Mouse (Mus musculus) lung, embryonic 14.5 days (tissue): ENCODE data around the gene L1td1. TPM values are rescaled to one million over a fixed set of nuclear protein-coding genes. Genes with fewer than 3 reads are reported as not detected.

Experiments
- ATAC-seq: fragments of 200-750 bp; cut with Nextera tagmentation; 2 replicates; pipeline ENCODE4 v1.8.0; 2017; ENCODE audit warnings: mild to moderate bottlenecking, moderate TSS enrichment, moderate library complexity; ENCODE audit not compliant: insufficient read depth
- DNase-seq: peaks from one replicate; pipeline ENCODE4 v3.0.0-alpha.2; 2015
- H3K27ac ChIP-seq: fragments of 300-500 bp; sonication (generic); 2 replicates; pipeline ENCODE4 v1.5.1; 2014; ENCODE audit warnings: low read depth, mild to moderate bottlenecking, moderate library complexity
- H3K27me3 ChIP-seq: fragments of 300-500 bp; sonication (generic); 2 replicates; pipeline ENCODE4 v1.6.1; 2014; ENCODE audit warnings: low read length, control low read depth; ENCODE audit not compliant: insufficient read depth
- H3K36me3 ChIP-seq: fragments of 300-500 bp; sonication (generic); 2 replicates; pipeline ENCODE4 v1.6.1; 2014; ENCODE audit warnings: control low read depth; ENCODE audit not compliant: insufficient read depth
- H3K4me1 ChIP-seq: fragments of 300-500 bp; sonication (generic); 2 replicates; pipeline ENCODE4 v1.6.1; 2014; ENCODE audit warnings: antibody characterized with exemption, control low read depth; ENCODE audit not compliant: insufficient read depth
- H3K4me2 ChIP-seq: fragments of 300-500 bp; sonication (generic); 2 replicates; pipeline ENCODE4 v1.6.1; 2014; ENCODE audit warnings: mild to moderate bottlenecking
- H3K4me3 ChIP-seq: fragments of 300-500 bp; sonication (generic); 2 replicates; pipeline ENCODE4 v1.5.1; 2014; ENCODE audit warnings: low read depth, low read length
- H3K9ac ChIP-seq: fragments of 300-500 bp; sonication (generic); 2 replicates; pipeline ENCODE4 v1.6.1; 2014
- H3K9me3 ChIP-seq: fragments of 300-500 bp; sonication (generic); 2 replicates; pipeline ENCODE4 v1.6.1; 2016; ENCODE audit warnings: low read depth, low read length, control low read depth
- CTCF ChIP-seq: IDR thresholded peaks from 2 replicates; pipeline ENCODE4 v1.5.1; 2016; ENCODE audit warnings: antibody characterized with exemption, low read depth
- WGBS: fragments of 180-500 bp; shearing (Covaris S2); extraction: QIAGEN DNeasy Blood & Tissue Kit; methylation state at CpG from one replicate; pipeline ENCODE4 v1.1.7; 2014; 5-methylcytosine and 5-hydroxymethylcytosine counted together
- polyA plus RNA-seq: library from polyadenylated mRNA; unstranded; fragments of >200 nt; fragmentation: Nextera tagmentation; extraction: Ambion mirVana; gene quantifications from 2 replicates; pipeline ENCODE4 v1.2.1, GENCODE M21; 2014

The L1td1 gene
- polyA plus RNA-seq = 0.16 and 0.31 TPM in 2 replicates

GRCm38 (mm10) chr4:98726590-98727237 is at the start of gene L1td1:
L1td1 (plus strand) TSS chr4:98726734.
- ATAC-seq = peak; percentile 40; the same call in 1 of the 2 replicates
- Histone ChIP-seq H3K36me3 (no peaks in the 10 kb centered on the region), H3K4me2 (peak within 1 kb of the TSS; percentile 56), H3K9ac (peak within 1 kb of the TSS; percentile 24), H3K27me3 (peaks cover 10% of the 10 kb centered on the region), H3K4me3 (peak within 1 kb of the TSS; percentile 23), H3K27ac (no peak within 1 kb of the TSS), H3K4me1 (no peaks in the 10 kb centered on the region), H3K9me3 (no peaks in the 10 kb centered on the region)
- no peak for TF ChIP-seq CTCF
- peak; percentile 9 for DNase-seq
- WGBS = 5% methylated on average over 29 of the region's 29 CpGs

- Histone ChIP-seq H3K9ac (no peak overlapping the region), H3K36me3 (no peaks in the 10 kb centered on the region), H3K9me3 (no peaks in the 10 kb centered on the region), H3K4me3 (no peak overlapping the region), H3K4me2 (no peak overlapping the region), H3K27me3 (no peaks in the 10 kb centered on the region), H3K27ac (no peak overlapping the region), H3K4me1 (no peaks in the 10 kb centered on the region)
- 43% methylated on average over 9 of the region's 9 CpGs for WGBS
- no peak for DNase-seq
- ATAC-seq = no peak
- TF ChIP-seq CTCF = no peak
These were observed 49.0 kb upstream of the L1td1 start for GRCm38 (mm10) chr4:98677506-98677905.

GRCm38 (mm10) chr4:98686678-98687267 is 39.8 kb upstream of the L1td1 start:
- no peak for ATAC-seq
- H3K4me3 ChIP-seq = no peak overlapping the region
- peaks cover 10% of the 10 kb centered on the region for H3K36me3 ChIP-seq

GRCm38 (mm10) chr4:98688116-98688515 is 38.4 kb upstream of the L1td1 start:
- DNase-seq (no peak), ATAC-seq (no peak)
- H3K4me3 ChIP-seq = no peak overlapping the region
- no peak for TF ChIP-seq CTCF
- no peak overlapping the region for H3K4me2 ChIP-seq
- no peak overlapping the region for H3K9ac ChIP-seq
- no peaks in the 10 kb centered on the region for H3K4me1 ChIP-seq
- no peak overlapping the region for H3K27ac ChIP-seq
- no peaks in the 10 kb centered on the region for H3K27me3 ChIP-seq
- H3K36me3 ChIP-seq = peaks cover 10% of the 10 kb centered on the region
- 0 out of 2 replicates have a peak, but pooled peaks cover 4% of the 10 kb centered on the region for H3K9me3 ChIP-seq
- 89% methylated on average over 11 of the region's 11 CpGs for WGBS

More at GRCm38 (mm10) chr4:98686678-98687267, 39.8 kb upstream of the L1td1 start:
- no peak for DNase-seq
- TF ChIP-seq CTCF = no peak
- no peak overlapping the region for H3K27ac ChIP-seq
- no peaks in the 10 kb centered on the region for H3K27me3 ChIP-seq
- 0 out of 2 replicates have a peak, but pooled peaks cover 4% of the 10 kb centered on the region for H3K9me3 ChIP-seq
- WGBS = 84% methylated on average over 11 of the region's 11 CpGs
- no peak overlapping the region for H3K9ac ChIP-seq
- no peaks in the 10 kb centered on the region for H3K4me1 ChIP-seq
- H3K4me2 ChIP-seq = no peak overlapping the region

GRCm38 (mm10) chr4:98688520-98688919 is 38.0 kb upstream of the L1td1 start:
- Histone ChIP-seq H3K4me1 (no peaks in the 10 kb centered on the region), H3K4me2 (no peak overlapping the region), H3K9me3 (0 out of 2 replicates have a peak, but pooled peaks cover 4% of the 10 kb centered on the region), H3K27ac (no peak overlapping the region), H3K9ac (no peak overlapping the region), H3K27me3 (no peaks in the 10 kb centered on the region), H3K4me3 (no peak overlapping the region), H3K36me3 (peaks cover 10% of the 10 kb centered on the region)
- ATAC-seq = no peak
- no peak for DNase-seq
- 85% methylated on average over 9 of the region's 9 CpGs for WGBS
- TF ChIP-seq CTCF = no peak

GRCm38 (mm10) chr4:98689988-98690387 is 36.5 kb upstream of the L1td1 start:
- H3K27me3 ChIP-seq = no peaks in the 10 kb centered on the region
- H3K36me3 ChIP-seq = peaks cover 10% of the 10 kb centered on the region
- no peak overlapping the region for H3K4me3 ChIP-seq
- no peaks in the 10 kb centered on the region for H3K4me1 ChIP-seq
- no peak for DNase-seq
- H3K27ac ChIP-seq = no peak overlapping the region
- peak; percentile 17; the same call in 1 of the 2 replicates for TF ChIP-seq CTCF
- 0 out of 2 replicates have a peak, but pooled peaks cover 4% of the 10 kb centered on the region for H3K9me3 ChIP-seq
- H3K4me2 ChIP-seq = no peak overlapping the region
- no peak for ATAC-seq
- H3K9ac ChIP-seq = no peak overlapping the region
- WGBS = 91% methylated on average over 1 of the region's 1 CpGs

- TF ChIP-seq CTCF = no peak
- DNase-seq (no peak), ATAC-seq (peak; percentile 30; the same call in 1 of the 2 replicates)
- H3K27ac ChIP-seq = no peak overlapping the region; the same call in 1 of the 2 replicates
- H3K9me3 ChIP-seq = 0 out of 2 replicates have a peak, but pooled peaks cover 4% of the 10 kb centered on the region
- H3K27me3 ChIP-seq = no peaks in the 10 kb centered on the region
- peaks cover 7% of the 10 kb centered on the region; the same call in 1 of the 2 replicates for H3K36me3 ChIP-seq
- H3K4me1 ChIP-seq = no peaks in the 10 kb centered on the region
- whole genome bisulfite sequencing = 25% methylated on average over 9 of the region's 9 CpGs
- H3K4me2 ChIP-seq = no peak overlapping the region
- no peak overlapping the region for H3K4me3 ChIP-seq
- no peak overlapping the region for H3K9ac ChIP-seq
These were observed 32.9 kb upstream of the L1td1 start for GRCm38 (mm10) chr4:98693465-98694185.
